Mouse (Mus musculus): ENCODE results near the gene Cntnap1.

DNA sequence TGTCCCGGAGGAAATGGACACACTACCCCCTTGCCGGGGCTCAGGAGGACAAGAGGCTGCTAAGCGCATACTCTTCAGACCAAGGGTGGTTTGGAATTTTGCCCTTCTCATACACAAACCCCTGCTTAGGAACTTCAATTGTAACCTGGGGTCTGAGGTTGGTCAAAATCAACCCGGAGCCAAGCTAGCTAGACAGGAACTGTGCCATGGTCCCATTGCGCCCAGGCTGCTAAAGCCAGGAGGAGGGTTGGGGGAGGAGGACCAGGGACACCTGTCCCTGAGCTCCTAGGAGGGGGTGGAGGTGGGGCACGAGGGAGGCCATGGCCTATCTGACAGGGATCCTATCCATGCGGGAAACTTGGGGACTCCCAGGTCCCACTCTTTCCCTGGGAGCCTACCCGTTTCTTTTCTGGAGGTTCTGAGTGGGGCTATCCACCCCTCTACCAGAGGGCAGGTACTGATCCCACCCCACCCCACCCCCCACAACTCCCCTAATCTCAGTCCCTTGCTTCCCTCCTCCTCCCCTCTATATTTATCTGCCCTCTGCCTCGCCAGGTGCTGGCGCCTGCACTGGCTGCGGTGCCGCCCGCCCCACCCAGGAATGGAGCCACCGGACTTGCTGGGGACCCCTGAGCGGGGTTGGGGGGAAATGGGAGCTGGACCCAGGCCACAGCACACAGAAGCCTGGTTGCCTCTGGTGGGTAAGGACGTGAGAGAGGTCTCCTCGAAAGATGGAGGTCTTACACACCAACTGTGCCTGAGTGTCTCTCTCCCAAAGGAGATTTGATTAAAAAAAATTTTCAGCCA is 819 bp upstream of the Cntnap1 start:
- TF ChIP-seq CTCF (IDR thresholded peaks at IDR 0.05; ENCODE audit: extremely low read depth, insufficient read depth, low read length) (no peak), POLR2A (IDR thresholded peaks at IDR 0.05; ENCODE audit: extremely low read depth, insufficient read depth, low read length) (no peak)
